Mouse (Mus musculus) lung, embryonic 15.5 days (tissue): ENCODE measurements at regions not wholly inside any gene's neighbourhood (a gene's known extent, or its start where the extent isn't known, plus 50 kb on each side); places are given as distances from the start of the nearest gene placed in this dataset.

Source experiments
- ATAC-seq: fragments of 200-750 bp; cut with Nextera tagmentation; 2 replicates; pipeline ENCODE4 v1.8.0; 2017; ENCODE audit warnings: moderate number of reproducible peaks, borderline replicate concordance; ENCODE audit not compliant: low FRiP score, low TSS enrichment; ENCODE audit errors: extremely low read depth
- H3K27ac ChIP-seq: fragments of 300-500 bp; sonication (generic); 2 replicates; pipeline ENCODE4 v1.5.1; 2015; ENCODE audit warnings: moderate library complexity, mild to moderate bottlenecking, inconsistent platforms
- H3K27me3 ChIP-seq: fragments of 300-500 bp; sonication (generic); 2 replicates; pipeline ENCODE4 v1.6.1; 2015; ENCODE audit warnings: inconsistent platforms
- H3K36me3 ChIP-seq: fragments of 300-500 bp; sonication (generic); 2 replicates; pipeline ENCODE4 v1.6.1; 2015; ENCODE audit warnings: inconsistent platforms
- H3K4me1 ChIP-seq: fragments of 300-500 bp; sonication (generic); 2 replicates; pipeline ENCODE4 v1.6.1; 2015; ENCODE audit warnings: inconsistent platforms
- H3K4me2 ChIP-seq: fragments of 300-500 bp; sonication (generic); 2 replicates; pipeline ENCODE4 v1.6.1; 2015; ENCODE audit warnings: inconsistent platforms, mild to moderate bottlenecking, moderate library complexity
- H3K4me3 ChIP-seq: fragments of 300-500 bp; sonication (generic); 2 replicates; pipeline ENCODE4 v1.5.1; 2015; ENCODE audit warnings: mild to moderate bottlenecking, inconsistent platforms
- H3K9ac ChIP-seq: fragments of 300-500 bp; sonication (generic); 2 replicates; pipeline ENCODE4 v1.6.1; 2015; ENCODE audit warnings: inconsistent platforms
- H3K9me3 ChIP-seq: fragments of 300-500 bp; sonication (generic); 2 replicates; pipeline ENCODE4 v1.6.1; 2016; ENCODE audit warnings: inconsistent platforms
- WGBS: fragments of 180-500 bp; shearing (Covaris S2); methylation state at CpG from one replicate; pipeline ENCODE4 v1.1.7; 2015; 5-methylcytosine and 5-hydroxymethylcytosine counted together

- Histone ChIP-seq H3K9ac (no peak overlapping the region), H3K4me3 (no peak overlapping the region), H3K9me3 (no peaks in the 10 kb centered on the region), H3K27ac (no peak overlapping the region), H3K4me2 (no peak overlapping the region), H3K27me3 (no peaks in the 10 kb centered on the region), H3K36me3 (no peaks in the 10 kb centered on the region), H3K4me1 (no peaks in the 10 kb centered on the region)
- no peak for ATAC-seq
- 56% methylated on average over 8 of the region's 8 CpGs for WGBS
These were observed 355.1 kb upstream of the Map3k7 start for GRCm38 (mm10) chr4:31608811-31609210.

- H3K4me2 ChIP-seq, result no peak overlapping the region
- H3K9me3 ChIP-seq, result no peaks in the 10 kb centered on the region
- no peak overlapping the region for H3K9ac ChIP-seq
- ATAC-seq, result no peak
- H3K27ac ChIP-seq, result no peak overlapping the region
- 81% methylated on average over 6 of the region's 6 CpGs for WGBS
- H3K36me3 ChIP-seq, result no peaks in the 10 kb centered on the region
- no peaks in the 10 kb centered on the region for H3K27me3 ChIP-seq
- H3K4me1 ChIP-seq, result no peaks in the 10 kb centered on the region
- no peak overlapping the region for H3K4me3 ChIP-seq
These were observed 354.3 kb upstream of the Map3k7 start for GRCm38 (mm10) chr4:31609559-31609958.

GRCm38 (mm10) chr4:31612147-31612824 is 351.6 kb upstream of the Map3k7 start:
- H3K9ac ChIP-seq, result no peak overlapping the region
- WGBS, result 57% methylated on average over 8 of the region's 8 CpGs
- no peaks in the 10 kb centered on the region for H3K27me3 ChIP-seq
- no peak overlapping the region for H3K4me3 ChIP-seq
- no peaks in the 10 kb centered on the region for H3K9me3 ChIP-seq
- H3K27ac ChIP-seq, result no peak overlapping the region
- no peak for ATAC-seq
- H3K4me2 ChIP-seq, result no peak overlapping the region
- H3K36me3 ChIP-seq, result no peaks in the 10 kb centered on the region
- no peaks in the 10 kb centered on the region for H3K4me1 ChIP-seq

GRCm38 (mm10) chr4:31612825-31613514 is 350.9 kb upstream of the Map3k7 start:
- Histone ChIP-seq H3K9ac (no peak overlapping the region), H3K27me3 (no peaks in the 10 kb centered on the region), H3K4me2 (no peak overlapping the region), H3K4me3 (no peak overlapping the region), H3K36me3 (no peaks in the 10 kb centered on the region), H3K27ac (no peak overlapping the region), H3K4me1 (no peaks in the 10 kb centered on the region), H3K9me3 (no peaks in the 10 kb centered on the region)
- 68% methylated on average over 9 of the region's 9 CpGs for WGBS
- ATAC-seq, result no peak

GRCm38 (mm10) chr4:31617572-31617971 is 346.3 kb upstream of the Map3k7 start:
- H3K9ac ChIP-seq, result no peak overlapping the region
- 63% methylated on average over 7 of the region's 7 CpGs for WGBS
- H3K4me3 ChIP-seq, result no peak overlapping the region
- no peaks in the 10 kb centered on the region for H3K9me3 ChIP-seq
- ATAC-seq, result no peak
- H3K36me3 ChIP-seq, result no peaks in the 10 kb centered on the region
- H3K4me2 ChIP-seq, result no peak overlapping the region
- no peaks in the 10 kb centered on the region for H3K27me3 ChIP-seq
- H3K27ac ChIP-seq, result no peak overlapping the region
- H3K4me1 ChIP-seq, result no peaks in the 10 kb centered on the region

GRCm38 (mm10) chr4:31618026-31618425 is 345.9 kb upstream of the Map3k7 start:
- Histone ChIP-seq H3K9ac (no peak overlapping the region), H3K9me3 (no peaks in the 10 kb centered on the region), H3K27me3 (no peaks in the 10 kb centered on the region), H3K4me1 (no peaks in the 10 kb centered on the region), H3K4me2 (no peak overlapping the region), H3K36me3 (no peaks in the 10 kb centered on the region), H3K4me3 (no peak overlapping the region), H3K27ac (no peak overlapping the region)
- no peak for ATAC-seq
- 33% methylated on average over 4 of the region's 4 CpGs for WGBS

- Histone ChIP-seq H3K27me3 (no peaks in the 10 kb centered on the region), H3K4me1 (no peaks in the 10 kb centered on the region), H3K36me3 (no peaks in the 10 kb centered on the region), H3K27ac (no peak overlapping the region), H3K4me3 (no peak overlapping the region), H3K9me3 (no peaks in the 10 kb centered on the region), H3K9ac (no peak overlapping the region), H3K4me2 (no peak overlapping the region)
- WGBS, result 93% methylated on average over 2 of the region's 2 CpGs
- no peak for ATAC-seq
These were observed 342.7 kb upstream of the Map3k7 start for GRCm38 (mm10) chr4:31621205-31621604.

GRCm38 (mm10) chr4:31627053-31627452 is 336.8 kb upstream of the Map3k7 start:
- no peaks in the 10 kb centered on the region for H3K9me3 ChIP-seq
- no peak for ATAC-seq
- no peaks in the 10 kb centered on the region for H3K4me1 ChIP-seq
- H3K27ac ChIP-seq, result no peak overlapping the region
- H3K4me2 ChIP-seq, result no peak overlapping the region
- WGBS, result 62% methylated on average over 3 of the region's 3 CpGs
- no peaks in the 10 kb centered on the region for H3K27me3 ChIP-seq
- no peak overlapping the region for H3K9ac ChIP-seq
- no peak overlapping the region for H3K4me3 ChIP-seq
- no peaks in the 10 kb centered on the region for H3K36me3 ChIP-seq

GRCm38 (mm10) chr4:31627777-31628176 is 336.1 kb upstream of the Map3k7 start:
- no peak overlapping the region for H3K27ac ChIP-seq
- no peaks in the 10 kb centered on the region for H3K9me3 ChIP-seq
- no peak overlapping the region for H3K9ac ChIP-seq
- H3K4me1 ChIP-seq, result no peaks in the 10 kb centered on the region
- no peak overlapping the region for H3K4me3 ChIP-seq
- no peaks in the 10 kb centered on the region for H3K36me3 ChIP-seq
- whole genome bisulfite sequencing, result 72% methylated on average over 10 of the region's 10 CpGs
- no peaks in the 10 kb centered on the region for H3K27me3 ChIP-seq
- ATAC-seq, result no peak
- no peak overlapping the region for H3K4me2 ChIP-seq

- Histone ChIP-seq H3K27me3 (no peaks in the 10 kb centered on the region), H3K27ac (no peak overlapping the region), H3K4me1 (peaks cover 14% of the 10 kb centered on the region; the same call in 1 of the 2 replicates), H3K4me2 (no peak overlapping the region), H3K9me3 (no peaks in the 10 kb centered on the region), H3K36me3 (no peaks in the 10 kb centered on the region), H3K9ac (no peak overlapping the region), H3K4me3 (no peak overlapping the region)
- 90% methylated on average over 6 of the region's 6 CpGs for WGBS
- no peak for ATAC-seq
These were observed 325.3 kb upstream of the Map3k7 start for GRCm38 (mm10) chr4:31638564-31638963.

- no peaks in the 10 kb centered on the region for H3K9me3 ChIP-seq
- H3K9ac ChIP-seq, result no peak overlapping the region
- no peak overlapping the region for H3K4me3 ChIP-seq
- peaks cover 14% of the 10 kb centered on the region; the same call in 1 of the 2 replicates for H3K4me1 ChIP-seq
- no peaks in the 10 kb centered on the region for H3K27me3 ChIP-seq
- H3K27ac ChIP-seq, result no peak overlapping the region
- WGBS, result 24% methylated on average over 9 of the region's 9 CpGs
- ATAC-seq, result peak; percentile 81; the same call in 1 of the 2 replicates
- H3K4me2 ChIP-seq, result peak overlapping the region; percentile 11; the same call in 1 of the 2 replicates
- no peaks in the 10 kb centered on the region for H3K36me3 ChIP-seq
These were observed 321.7 kb upstream of the Map3k7 start for GRCm38 (mm10) chr4:31642161-31642560.

- Histone ChIP-seq H3K27me3 (no peaks in the 10 kb centered on the region), H3K4me3 (no peak overlapping the region), H3K4me2 (peak overlapping the region; percentile 11; the same call in 1 of the 2 replicates), H3K36me3 (no peaks in the 10 kb centered on the region), H3K4me1 (peaks cover 14% of the 10 kb centered on the region; the same call in 1 of the 2 replicates), H3K27ac (no peak overlapping the region), H3K9me3 (no peaks in the 10 kb centered on the region), H3K9ac (no peak overlapping the region)
- peak; percentile 40; the same call in 1 of the 2 replicates for ATAC-seq
- 44% methylated on average over 10 of the region's 10 CpGs for WGBS
These were observed 321.2 kb upstream of the Map3k7 start for GRCm38 (mm10) chr4:31642593-31643290.
